Comparison of ENCODE assay signal across 8 mouse cellular contexts in genomic region chr6:39059547-39060497, GRCm38 (mm10). TPM values are rescaled to one million over a fixed set of nuclear protein-coding genes. Genes with fewer than 3 reads are reported as not detected.
DNase-seq lines count a peak whose midpoint lies in the region; ATAC-seq and TF ChIP-seq lines count a peak whose summit lies in the region.

No protein-coding gene starts in this region.

- no peaks in the 10 kb centered on the region for H3K27me3 ChIP-seq in kidney, postnatal 0 days (ENCODE audit: insufficient read depth, low read length)
- H3K27me3 ChIP-seq in lung, postnatal 0 days (replicated peaks; ENCODE audit: insufficient read depth, low read length) = no peaks in the 10 kb centered on the region
- no peaks in the 10 kb centered on the region for H3K27me3 ChIP-seq in midbrain, embryonic 15.5 days (replicated peaks)
- H3K27me3 ChIP-seq in hindbrain, postnatal 0 days (ENCODE audit: insufficient read depth, low read length) = no peaks in the 10 kb centered on the region

- no peak for ATAC-seq in kidney, postnatal 0 days (replicated peaks; ENCODE audit: low FRiP score, low read depth)
- ATAC-seq in lung, postnatal 0 days = peak; percentile 89
- no peak for ATAC-seq in midbrain, embryonic 15.5 days (replicated peaks)
- no peak for ATAC-seq in hindbrain, postnatal 0 days

- no peak; the same call in 1 of the 2 replicates for TF ChIP-seq CTCF in kidney, postnatal 0 days (IDR thresholded peaks at IDR 0.05; ENCODE audit: low read depth)
- peak; percentile 28; the same call in 1 of the 2 replicates for TF ChIP-seq CTCF in lung, postnatal 0 days (IDR thresholded peaks at IDR 0.05)
- TF ChIP-seq CTCF in hindbrain, postnatal 0 days (IDR thresholded peaks at IDR 0.05; ENCODE audit: low read depth) = no peak

- H3K9ac ChIP-seq in kidney, postnatal 0 days (ENCODE audit: low read depth, low read length) = no peak overlapping the region
- no peak overlapping the region for H3K9ac ChIP-seq in lung, postnatal 0 days (replicated peaks; ENCODE audit: low read depth)
- H3K9ac ChIP-seq in midbrain, embryonic 15.5 days = no peak overlapping the region
- H3K9ac ChIP-seq in hindbrain, postnatal 0 days (replicated peaks; ENCODE audit: low read length) = no peak overlapping the region

- WGBS in kidney, postnatal 0 days = 55% methylated on average over 12 of the region's 12 CpGs
- 14% methylated on average over 12 of the region's 12 CpGs for WGBS in lung, postnatal 0 days
- WGBS in midbrain, embryonic 15.5 days = 85% methylated on average over 12 of the region's 12 CpGs
- WGBS in hindbrain, postnatal 0 days = 87% methylated on average over 12 of the region's 12 CpGs

- peak; percentile 63 to 82 for DNase-seq in adrenal gland, adult (ENCODE audit: inconsistent age in 2 of 2, low spot score in 1 of 2)
- DNase-seq in adrenal gland, postnatal 4 days (ENCODE audit: low spot score in 2 of 2) = no peak
- peak; percentile 48 for DNase-seq in adrenal gland, postnatal 14 days
- peak; percentile 49 for DNase-seq in kidney, postnatal 0 days (ENCODE audit: low spot score)
- peak; percentile 76 for DNase-seq in lung, postnatal 0 days (ENCODE audit: low spot score)
- no peak for DNase-seq in thymus, postnatal 25 days
- DNase-seq in hindbrain, postnatal 0 days (ENCODE audit: low spot score) = no peak

- H3K36me3 ChIP-seq in kidney, postnatal 0 days (ENCODE audit: insufficient read depth, low read length) = no peaks in the 10 kb centered on the region
- no peaks in the 10 kb centered on the region for H3K36me3 ChIP-seq in lung, postnatal 0 days (ENCODE audit: insufficient read depth, low read length)
- no peaks in the 10 kb centered on the region for H3K36me3 ChIP-seq in midbrain, embryonic 15.5 days (replicated peaks)
- H3K36me3 ChIP-seq in hindbrain, postnatal 0 days (ENCODE audit: insufficient read depth, low read length) = no peaks in the 10 kb centered on the region

- H3K4me2 ChIP-seq in kidney, postnatal 0 days (ENCODE audit: low read length) = no peak overlapping the region
- no peak overlapping the region for H3K4me2 ChIP-seq in lung, postnatal 0 days (replicated peaks; ENCODE audit: low read depth, low read length)
- H3K4me2 ChIP-seq in midbrain, embryonic 15.5 days = no peak overlapping the region
- no peak overlapping the region for H3K4me2 ChIP-seq in hindbrain, postnatal 0 days (ENCODE audit: low read depth, low read length)

- no peak overlapping the region for H3K4me3 ChIP-seq in kidney, postnatal 0 days (replicated peaks; ENCODE audit: low read depth, low read length)
- no peak overlapping the region for H3K4me3 ChIP-seq in lung, postnatal 0 days (ENCODE audit: low read depth, low read length)
- no peak overlapping the region for H3K4me3 ChIP-seq in midbrain, embryonic 15.5 days
- H3K4me3 ChIP-seq in hindbrain, postnatal 0 days (ENCODE audit: low read length) = no peak overlapping the region

- peak overlapping the region; percentile 60 for H3K27ac ChIP-seq in kidney, postnatal 0 days
- peak overlapping the region; percentile 74 for H3K27ac ChIP-seq in lung, postnatal 0 days (ENCODE audit: low read length)
- H3K27ac ChIP-seq in midbrain, embryonic 15.5 days = no peak overlapping the region
- H3K27ac ChIP-seq in hindbrain, postnatal 0 days = no peak overlapping the region

- TF ChIP-seq EP300 in lung, postnatal 0 days (IDR thresholded peaks at IDR 0.05) = peak; percentile 94

- 0 out of 2 replicates have a peak, but pooled peaks cover 5% of the 10 kb centered on the region for H3K4me1 ChIP-seq in kidney, postnatal 0 days (replicated peaks; ENCODE audit: insufficient read depth, low read length)
- H3K4me1 ChIP-seq in lung, postnatal 0 days (ENCODE audit: insufficient read depth, low read depth, low read length) = peaks cover 15% of the 10 kb centered on the region; the same call in 1 of the 2 replicates
- H3K4me1 ChIP-seq in midbrain, embryonic 15.5 days = peaks cover 6% of the 10 kb centered on the region; the same call in 1 of the 2 replicates
- no peaks in the 10 kb centered on the region for H3K4me1 ChIP-seq in hindbrain, postnatal 0 days (ENCODE audit: insufficient read depth, low read length)

- H3K9me3 ChIP-seq in kidney, postnatal 0 days (replicated peaks; ENCODE audit: low read length) = no peaks in the 10 kb centered on the region
- H3K9me3 ChIP-seq in lung, postnatal 0 days (ENCODE audit: low read length) = no peaks in the 10 kb centered on the region
- H3K9me3 ChIP-seq in midbrain, embryonic 15.5 days = no peaks in the 10 kb centered on the region
- no peaks in the 10 kb centered on the region for H3K9me3 ChIP-seq in hindbrain, postnatal 0 days (ENCODE audit: low read length)

RNA-seq across cellular contexts. Expression of gene Parp12, which starts 58.3 kb away (rescaled TPM):
- total RNA-seq in adrenal gland, postnatal 4 days (2021) = 10 to 100 TPM; 21.7 to 22.5 TPM
- total RNA-seq in adrenal gland, postnatal 14 days (2021) = 15.6 and 16.0 TPM in 2 replicates
- 11.9 and 13.5 TPM in 2 replicates for polyA plus RNA-seq in kidney, postnatal 0 days (2015; fragmentation: Nextera tagmentation; extraction: Ambion mirVana)
- 13.6 and 13.7 TPM in 2 replicates for polyA plus RNA-seq in lung, postnatal 0 days (2015; fragmentation: Nextera tagmentation; extraction: Ambion mirVana)
- 2.3 and 3.1 TPM in 2 replicates for polyA plus RNA-seq in midbrain, embryonic 15.5 days (2015; fragmentation: Nextera tagmentation; extraction: Ambion mirVana)
- total RNA-seq in hindbrain, postnatal 0 days (2014; rRNA removed) = 8.7 and 11.5 TPM in 2 replicates
- 3.5 and 4.6 TPM in 2 replicates for polyA plus RNA-seq in hindbrain, postnatal 0 days (2015; fragmentation: Nextera tagmentation; extraction: Ambion mirVana)

Comparison
In these comparisons a context has a peak if more than half of its experiments do, and no peak if none do; other contexts are left out.
1. DNase-seq: peak in adrenal gland, adult (2 of 2), adrenal gland, postnatal 14 days (single experiment), kidney, postnatal 0 days (single experiment) and lung, postnatal 0 days (single experiment); none in adrenal gland, postnatal 4 days (0 of 2), thymus, postnatal 25 days (single experiment) and hindbrain, postnatal 0 days (single experiment).
2. H3K27ac ChIP-seq: peak in kidney, postnatal 0 days (single experiment) and lung, postnatal 0 days (single experiment); none in midbrain, embryonic 15.5 days (single experiment) and hindbrain, postnatal 0 days (single experiment).